Mouse (Mus musculus): ENCODE data around the gene Pex12.
"Not testable (repeated sequence)": the region's sequence is repeated elsewhere in the genome, so short reads cannot be mapped to it uniquely, and the experiment has no call there.

The Pex12 gene

DNA sequence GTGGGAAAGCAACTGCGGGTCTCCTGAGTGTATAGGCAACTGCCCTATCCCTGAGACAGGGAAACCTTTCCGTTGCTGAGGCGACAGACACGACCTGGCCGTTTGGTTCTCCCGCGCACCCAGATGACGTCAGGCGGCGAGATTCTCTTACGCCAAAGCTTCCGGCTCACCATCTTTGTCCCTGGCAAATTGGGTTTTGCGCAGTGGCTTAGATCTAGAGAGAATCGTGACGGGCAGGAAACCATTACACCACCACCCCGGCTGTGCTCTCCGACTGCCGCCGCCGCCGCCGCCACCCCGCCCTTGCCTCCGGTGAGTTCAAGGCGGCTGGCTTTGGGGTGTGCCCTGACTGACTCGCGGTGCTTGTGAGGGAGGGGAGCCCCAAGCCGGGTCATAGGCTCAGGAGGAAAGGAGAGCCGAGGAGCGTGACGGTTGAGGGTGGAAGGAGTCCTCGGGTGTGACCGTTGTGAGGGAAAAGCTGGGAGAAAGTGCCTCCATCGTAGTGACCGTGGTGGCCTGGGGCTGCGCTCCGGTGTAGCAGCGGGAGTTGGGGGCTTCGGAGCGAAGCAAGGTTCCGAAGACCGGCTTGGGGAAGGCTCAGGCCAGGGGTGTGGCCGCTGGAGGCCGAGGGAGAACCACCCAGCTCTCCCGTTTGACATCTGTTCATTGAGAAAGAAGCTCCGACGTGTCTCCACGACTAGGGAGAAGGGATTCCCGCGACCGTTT lies at the start of gene Pex12:
Pex12 (minus strand) TSS at position 61 of the 726 bp plus-strand sequence.
- DNase-seq (ENCODE audit: extremely low read depth, low read depth, low spot score) = peak; percentile 55

DNA sequence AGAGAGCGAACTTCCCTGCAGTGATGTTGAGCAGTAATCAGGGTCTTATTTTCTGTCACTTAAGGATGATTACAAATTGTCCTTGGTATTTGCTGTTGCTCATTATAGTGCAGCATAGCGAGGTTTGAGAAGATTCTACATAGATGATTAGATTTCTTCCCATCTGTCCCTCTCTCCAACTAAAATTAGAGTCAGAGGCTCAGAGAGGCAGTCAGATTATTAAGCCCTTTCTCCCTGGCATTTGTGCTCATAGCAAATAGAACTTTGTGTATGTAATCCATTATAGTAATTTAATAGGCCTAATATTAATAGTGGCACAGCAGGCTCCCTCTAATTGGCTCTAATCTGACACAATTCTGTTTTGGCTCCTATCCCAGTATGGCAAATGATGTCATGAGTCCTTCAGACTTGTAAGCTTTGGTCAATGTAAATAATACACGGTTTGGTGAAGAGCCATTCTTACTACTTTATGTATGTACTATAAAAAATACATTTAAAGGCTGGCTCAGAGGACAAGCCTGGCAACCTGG lies 39.4 kb upstream of the Pex12 start:
- no peak for DNase-seq (ENCODE audit: extremely low read depth, low read depth, low spot score)

DNA sequence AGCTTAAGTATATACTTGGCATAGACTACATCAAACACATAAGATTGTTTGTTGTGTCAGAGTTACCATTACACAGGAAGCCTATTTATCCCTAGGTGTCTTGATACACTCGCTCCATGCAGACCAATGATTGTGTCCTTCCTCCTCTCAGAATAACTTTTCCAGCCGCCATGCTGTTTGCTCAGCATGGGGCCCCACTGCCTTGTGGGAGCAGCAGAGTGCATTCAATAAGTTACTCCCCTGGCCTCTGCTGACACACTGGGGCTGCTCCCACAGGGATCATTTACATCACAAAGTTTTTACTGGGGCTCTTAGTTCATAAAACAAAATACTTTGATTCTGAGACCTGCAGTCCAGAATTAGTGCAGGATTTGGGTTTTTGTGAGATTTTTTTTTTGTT lies 37.3 kb upstream of the Pex12 start:
- DNase-seq (ENCODE audit: extremely low read depth, low read depth, low spot score) = no peak

DNA sequence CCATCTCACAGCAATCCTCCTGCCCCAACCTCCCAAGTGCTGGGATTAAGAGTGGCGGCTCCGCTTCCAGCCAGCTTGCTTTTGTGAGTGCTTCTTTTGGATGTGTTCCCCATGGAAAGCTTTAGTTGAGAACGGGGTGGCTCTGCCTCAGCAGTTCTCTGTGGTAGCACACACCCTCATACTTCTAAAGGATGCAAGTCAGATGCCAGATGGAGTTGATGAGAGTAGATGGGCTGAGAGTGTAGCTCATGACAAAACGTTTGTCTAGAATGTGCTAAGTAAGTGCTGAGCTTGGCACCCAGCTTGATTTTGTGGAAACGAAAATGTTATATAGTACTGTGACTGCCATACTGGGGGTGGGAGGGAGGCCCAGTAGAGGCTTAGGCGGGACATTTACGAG lies 33.4 kb upstream of the Pex12 start:
- DNase-seq (ENCODE audit: extremely low read depth, low read depth, low spot score) = no peak

DNA sequence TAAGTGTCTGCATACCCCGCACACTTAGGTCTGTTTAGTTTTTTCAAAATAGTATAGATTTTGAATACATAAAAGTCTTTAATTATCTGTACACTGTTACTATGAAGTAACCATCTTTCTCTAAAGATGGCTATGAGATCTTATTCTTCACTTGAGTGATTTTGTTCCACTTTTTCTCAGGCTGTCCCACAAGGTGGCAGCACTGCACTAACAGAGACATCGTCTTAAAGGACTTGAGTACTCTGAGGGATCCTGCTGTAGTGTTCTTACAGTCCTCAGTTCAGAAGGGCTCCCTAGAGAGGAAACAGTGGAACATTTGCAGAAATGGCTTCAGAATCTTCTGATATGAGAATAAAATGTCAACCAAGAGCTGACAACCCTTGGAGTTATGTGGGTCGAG lies 25.0 kb upstream of the Pex12 start:
- DNase-seq (ENCODE audit: extremely low read depth, low read depth, low spot score) = no peak

DNA sequence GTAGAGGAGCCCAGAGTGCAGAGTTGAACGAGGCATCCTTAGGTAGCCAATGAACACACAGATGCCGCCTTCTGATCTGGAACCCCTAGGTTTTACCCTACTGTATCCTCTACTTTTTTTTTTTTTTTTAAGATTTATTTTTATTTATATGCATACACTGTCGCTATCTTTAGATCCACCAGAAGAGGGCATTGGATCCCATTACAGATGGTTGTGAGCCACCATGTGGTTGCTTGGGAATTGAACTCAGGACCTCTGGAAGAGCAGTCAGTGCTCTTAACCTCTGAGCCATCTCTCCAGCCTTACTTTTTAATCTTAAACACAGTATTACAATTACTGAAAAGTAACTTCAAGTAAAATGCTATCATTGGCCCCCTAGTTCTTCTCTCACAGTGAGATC lies 24.3 kb upstream of the Pex12 start:
- DNase-seq (ENCODE audit: extremely low read depth, low read depth, low spot score) = not testable (repeated sequence)

- DNase-seq (ENCODE audit: extremely low read depth, low read depth, low spot score) = no peak
Measured at GRCm38 (mm10) chr11:83319048-83319447, 16.7 kb upstream of the Pex12 start.

DNA sequence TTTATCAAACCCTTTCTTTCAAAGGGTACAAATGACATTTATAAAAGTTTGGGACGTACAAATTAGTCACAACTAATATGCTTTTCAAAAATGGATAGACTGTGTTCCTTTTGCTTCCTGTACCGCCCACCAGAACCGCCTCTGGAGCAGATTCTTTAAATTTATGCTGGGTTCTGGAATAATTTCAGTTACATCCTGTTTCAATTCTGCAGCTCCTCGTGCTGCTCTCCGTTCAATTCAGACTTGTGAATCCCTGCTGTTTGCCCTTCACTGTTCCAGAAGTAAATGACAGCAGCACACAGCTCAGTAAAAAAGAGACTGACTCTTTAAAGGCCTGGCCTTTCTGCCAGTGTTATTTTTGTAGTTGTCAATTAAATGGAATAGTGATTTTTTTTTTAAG lies 10.1 kb upstream of the Pex12 start:
- no peak for DNase-seq (ENCODE audit: extremely low read depth, low read depth, low spot score)

DNA sequence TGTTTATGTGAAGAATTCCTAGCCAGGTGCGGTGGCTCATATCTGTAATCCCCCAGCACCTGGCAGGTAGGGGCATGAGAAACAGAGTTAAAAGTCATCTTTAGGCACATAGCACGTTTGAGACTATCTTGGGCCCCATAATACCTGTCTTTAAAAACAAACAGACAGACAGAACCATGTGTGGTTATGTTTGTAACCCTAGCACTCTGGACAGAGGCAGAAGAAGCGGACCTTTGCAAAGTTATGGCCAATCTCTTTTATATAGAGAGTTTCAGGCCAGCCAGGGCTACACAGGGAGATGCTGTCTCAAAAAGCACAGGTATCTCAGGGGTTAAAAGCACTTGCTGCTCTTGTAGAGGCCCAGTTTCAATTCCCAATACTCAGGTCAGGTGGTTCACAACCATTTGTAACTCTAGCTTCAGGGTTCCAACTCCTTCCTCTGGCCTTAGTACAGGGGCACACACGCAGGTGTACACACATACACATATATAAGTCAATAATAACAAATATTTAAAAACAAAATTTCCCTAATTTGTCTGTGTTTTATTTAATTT lies 4.4 kb upstream of the Pex12 start:
- no peak for DNase-seq (ENCODE audit: extremely low read depth, low read depth, low spot score)

DNA sequence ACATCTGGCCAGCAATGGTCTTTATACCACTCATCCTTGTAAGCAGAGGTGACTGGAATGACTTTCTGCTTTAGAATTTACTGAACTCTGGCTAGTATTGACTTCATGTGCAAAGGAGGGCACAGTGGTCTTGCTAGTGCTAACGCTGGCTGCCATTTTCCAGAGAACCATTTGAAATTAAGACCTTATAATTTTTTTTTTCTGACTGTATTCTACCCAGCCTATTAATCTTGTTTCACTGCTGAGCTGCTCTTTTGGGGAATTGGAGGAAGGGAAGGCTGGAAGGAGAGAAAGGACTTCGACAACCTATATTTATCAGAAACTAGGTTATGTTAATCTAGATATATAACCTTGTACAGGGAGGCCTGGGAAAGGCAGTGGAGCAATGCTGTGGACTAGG lies 2.1 kb upstream of the Pex12 start:
- DNase-seq (ENCODE audit: extremely low read depth, low read depth, low spot score) = no peak

DNA sequence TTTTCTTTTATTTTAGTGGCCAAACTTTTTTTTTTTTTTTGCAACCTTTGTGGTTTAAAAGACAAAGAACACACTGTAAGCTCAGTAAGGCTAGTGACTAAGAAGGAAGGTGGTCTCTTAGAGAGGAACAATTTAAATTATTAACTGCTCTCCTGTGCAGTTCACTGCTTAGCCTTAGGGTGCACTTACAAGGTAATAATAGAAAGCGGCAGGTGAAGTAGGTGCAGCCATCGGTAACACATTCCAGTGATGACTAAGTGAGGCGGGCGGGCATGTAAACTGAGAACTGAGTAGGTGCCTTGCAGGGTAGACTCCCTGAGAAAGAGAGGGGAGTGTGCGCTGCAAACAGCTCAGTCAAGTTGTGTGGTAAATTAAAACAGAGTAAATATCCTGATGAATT lies 1.4 kb upstream of the Pex12 start:
- DNase-seq (ENCODE audit: extremely low read depth, low read depth, low spot score) = no peak

DNA sequence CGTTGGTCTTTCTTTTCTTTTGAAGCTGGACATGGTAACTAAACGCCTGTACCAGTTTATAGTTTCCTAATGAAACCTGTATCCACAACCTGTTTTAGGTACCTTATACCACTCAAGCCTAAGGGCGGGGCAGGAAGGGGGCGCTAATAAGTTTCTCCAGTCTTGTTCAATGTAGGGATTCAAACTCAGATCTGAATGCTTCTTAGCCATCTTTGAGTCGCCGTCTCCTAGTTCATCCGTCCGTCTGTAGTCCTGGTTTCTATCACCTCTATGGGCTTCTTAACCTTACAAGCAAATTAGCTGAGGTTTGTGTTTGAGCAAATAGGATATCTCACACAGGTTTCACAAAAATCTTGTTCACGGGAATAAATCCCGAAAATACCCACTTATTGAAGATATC lies 262 bp downstream of the Pex12 start:
- DNase-seq (ENCODE audit: extremely low read depth, low read depth, low spot score) = no peak

DNA sequence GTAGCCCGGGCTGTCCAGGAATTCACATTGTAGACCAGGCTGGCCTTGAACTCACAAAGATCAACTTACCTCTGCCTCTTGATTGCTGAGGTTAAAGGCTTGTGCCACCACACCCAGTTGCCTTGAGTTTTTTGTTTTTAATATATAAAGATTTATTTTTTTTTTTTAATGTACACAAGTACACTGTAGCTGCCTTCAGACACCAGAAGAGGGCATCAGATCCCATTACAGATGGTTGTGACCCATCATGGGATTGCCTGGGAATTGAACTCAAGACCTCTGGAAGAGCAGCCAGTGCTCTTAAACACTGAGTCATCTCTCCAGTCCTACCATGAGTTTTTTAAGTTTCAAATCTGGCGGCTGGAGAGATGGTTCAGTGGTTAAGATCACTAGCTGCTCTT lies 955 bp downstream of the Pex12 start:
- no peak for DNase-seq (ENCODE audit: extremely low read depth, low read depth, low spot score)

GRCm38 (mm10) chr11:83299724-83300123 lies 2.7 kb downstream of the Pex12 start:
- DNase-seq (ENCODE audit: extremely low read depth, low read depth, low spot score) = no peak

DNA sequence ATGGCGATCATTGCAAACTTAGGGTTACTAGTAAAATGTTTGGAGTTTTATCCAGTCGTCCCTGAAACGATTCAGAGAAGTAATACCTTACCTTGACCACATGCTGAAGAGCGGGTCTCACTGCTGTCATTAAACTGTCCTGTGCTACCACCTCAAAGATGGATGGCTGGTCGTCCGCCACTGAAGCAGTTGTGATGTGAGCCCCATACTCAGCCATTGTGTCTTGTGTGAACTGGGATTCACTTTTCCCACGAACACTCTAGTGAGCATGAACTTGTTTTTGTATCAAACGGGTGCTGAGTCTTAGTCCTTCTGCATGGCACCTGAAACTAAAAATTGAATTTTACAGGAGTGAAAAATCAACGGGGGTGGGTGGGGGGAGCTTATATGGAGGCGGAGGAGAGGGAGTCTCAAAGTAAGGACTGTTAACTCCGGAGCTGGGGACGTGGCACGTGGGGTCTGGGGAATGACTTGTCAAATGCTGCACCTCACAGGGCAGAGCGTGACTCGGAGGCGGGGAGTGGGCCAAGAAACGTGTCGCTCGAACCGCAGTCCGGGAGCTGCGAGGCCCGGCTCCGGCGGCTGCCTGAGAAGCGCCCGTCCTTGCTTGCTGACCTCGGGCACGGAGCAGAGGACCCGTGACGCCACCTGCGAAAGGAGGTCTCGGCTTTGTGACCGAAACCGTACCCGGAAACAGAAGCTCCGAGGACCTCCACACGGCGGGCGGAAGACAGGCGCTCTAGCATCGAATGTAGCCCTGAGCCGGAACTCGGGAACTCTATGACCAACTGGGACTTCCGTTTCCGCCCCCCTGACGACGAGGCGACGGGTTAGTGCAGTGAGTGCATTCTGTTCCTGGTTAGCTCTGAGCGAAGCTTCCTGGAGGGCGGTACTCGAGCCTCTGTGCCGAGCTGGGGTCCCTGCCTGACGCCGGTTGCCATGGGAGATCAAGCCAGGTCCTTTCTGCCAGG lies 3.9 kb downstream of the Pex12 start, which contains the start of gene Ap2b1:
Ap2b1 (plus strand) TSS at position 800 of the 971 bp plus-strand sequence.
- DNase-seq (ENCODE audit: extremely low read depth, low read depth, low spot score) = no peak

DNA sequence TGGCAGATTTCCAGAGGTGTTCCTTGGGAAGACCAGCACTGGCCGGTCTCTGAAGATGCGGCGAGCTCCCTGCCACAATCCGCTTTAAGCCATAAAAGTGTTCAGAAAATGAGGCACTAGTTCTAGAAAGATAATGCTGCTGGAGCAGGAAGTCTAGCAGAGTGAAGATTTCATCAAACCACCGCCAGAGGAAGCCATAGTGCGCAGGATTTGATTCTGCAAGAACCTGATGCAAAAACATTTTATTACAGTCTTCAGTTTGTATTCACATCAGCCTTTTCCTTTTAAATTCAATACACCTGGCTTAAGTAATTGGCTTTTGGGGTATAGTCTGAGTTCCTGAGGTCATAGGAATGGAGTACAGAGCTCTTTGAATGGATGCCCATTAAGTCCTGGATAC lies 4.6 kb downstream of the Pex12 start:
- DNase-seq (ENCODE audit: extremely low read depth, low read depth, low spot score) = no peak

DNA sequence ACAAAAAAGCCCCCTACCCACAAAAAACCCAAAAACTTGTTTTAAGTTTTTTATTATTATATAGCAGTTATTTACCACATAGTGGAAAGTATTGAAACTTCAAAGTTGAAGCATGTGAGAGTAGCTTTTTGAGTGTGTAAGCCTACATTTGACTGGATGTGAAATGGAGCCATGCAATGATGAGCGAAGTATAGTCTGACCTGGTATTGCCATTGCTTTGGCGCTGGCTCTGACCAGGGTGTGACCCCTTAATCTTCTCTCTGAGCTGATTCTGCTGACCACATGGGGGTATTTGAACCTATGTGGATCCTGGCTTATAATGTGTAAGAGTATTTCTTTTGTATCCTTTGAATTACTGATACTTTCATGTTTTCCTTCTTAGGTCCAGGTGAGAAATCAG lies 8.3 kb downstream of the Pex12 start:
- DNase-seq (ENCODE audit: extremely low read depth, low read depth, low spot score) = no peak

GRCm38 (mm10) chr11:83293182-83293581 lies 9.2 kb downstream of the Pex12 start:
- no peak for DNase-seq (ENCODE audit: extremely low read depth, low read depth, low spot score)

DNA sequence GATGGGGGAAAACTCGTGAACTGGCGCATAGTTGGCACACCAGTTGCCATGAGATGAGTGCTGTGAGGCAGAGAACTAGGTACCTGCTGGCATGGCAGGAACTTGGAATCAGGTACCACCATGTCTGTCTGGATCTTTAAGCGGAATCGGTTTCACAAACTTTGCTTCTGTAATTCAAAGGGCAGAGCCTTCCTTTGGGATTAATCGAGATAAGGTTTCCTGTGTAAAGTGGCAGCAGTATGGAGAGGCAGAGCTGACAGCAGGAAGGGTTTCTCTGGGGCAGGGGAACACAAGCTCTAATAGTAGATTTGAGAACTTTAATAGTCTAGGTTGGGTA lies 10.2 kb downstream of the Pex12 start:
- no peak for DNase-seq (ENCODE audit: extremely low read depth, low read depth, low spot score)

GRCm38 (mm10) chr11:83291375-83292250 lies 10.8 kb downstream of the Pex12 start:
- DNase-seq (ENCODE audit: extremely low read depth, low read depth, low spot score) = peak; percentile 62

GRCm38 (mm10) chr11:83289633-83290032 lies 12.8 kb downstream of the Pex12 start:
- DNase-seq (ENCODE audit: extremely low read depth, low read depth, low spot score) = no peak
